Mouse (Mus musculus): ENCODE measurements around the gene Prkca.

The Prkca gene

DNA sequence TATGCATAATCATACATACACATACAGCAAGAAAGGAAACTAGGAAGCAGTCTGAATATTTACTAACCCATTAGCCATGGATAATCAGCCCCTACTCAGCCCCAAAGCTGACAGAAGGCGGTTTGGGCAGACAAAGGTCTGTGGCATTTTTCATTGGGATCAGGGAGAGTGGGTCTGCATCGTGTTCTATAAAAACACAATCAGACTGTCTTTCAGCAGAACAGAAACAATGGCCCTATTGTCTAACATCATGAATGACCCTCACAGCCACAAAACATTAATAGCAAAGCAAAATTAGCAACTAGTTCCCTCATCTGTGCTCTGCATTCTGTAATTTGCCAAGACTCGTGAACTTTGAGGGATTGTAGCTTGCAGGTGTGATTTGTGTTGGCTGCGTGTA lies 181.6 kb downstream of the Prkca start:
- DNase-seq (ENCODE audit: low spot score in 2 of 2), result no peak

- no peak for DNase-seq (ENCODE audit: low spot score in 2 of 2)
Observed at GRCm38 (mm10) chr11:108160056-108160455, 183.7 kb downstream of the Prkca start.

DNA sequence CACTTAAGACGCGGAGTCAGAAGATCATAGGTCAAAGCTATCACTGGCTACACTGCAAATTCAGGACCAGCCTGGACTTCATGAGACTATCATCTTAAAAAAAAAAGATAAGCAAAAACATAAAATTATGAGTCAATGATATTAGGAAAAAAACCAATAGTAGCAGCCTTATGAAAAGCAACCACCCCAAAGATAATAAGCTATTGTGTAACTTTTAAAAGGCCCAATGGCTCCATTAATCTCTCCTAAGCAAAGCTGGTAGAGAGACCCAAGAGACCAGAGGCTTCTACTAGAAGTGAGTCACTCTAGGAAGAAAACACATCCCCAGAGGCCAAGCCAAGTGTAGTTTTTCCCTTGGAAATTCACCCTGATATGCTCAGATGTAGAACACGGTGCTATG lies 185.7 kb downstream of the Prkca start:
- DNase-seq (ENCODE audit: low spot score in 2 of 2), result no peak

DNA sequence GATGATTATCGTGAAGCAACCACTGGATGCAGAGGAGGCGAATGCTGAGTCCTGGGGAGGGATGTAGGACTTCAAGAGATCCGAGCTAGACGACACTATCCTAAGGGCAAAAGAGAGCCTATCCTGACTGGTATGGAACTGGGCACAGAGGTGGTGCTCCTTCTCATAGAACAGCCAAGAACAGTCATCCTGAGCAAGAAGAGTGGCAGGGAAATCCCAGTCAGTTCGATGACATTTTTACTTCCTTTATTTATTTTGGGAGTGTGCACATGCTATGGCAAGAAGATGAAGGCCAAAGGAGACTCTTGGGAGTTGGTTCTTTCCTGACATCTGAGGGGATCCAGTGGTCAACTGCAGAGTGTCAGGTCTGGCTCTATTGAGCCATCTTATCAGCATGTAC lies 186.7 kb downstream of the Prkca start:
- no peak for DNase-seq (ENCODE audit: low spot score in 2 of 2)

DNA sequence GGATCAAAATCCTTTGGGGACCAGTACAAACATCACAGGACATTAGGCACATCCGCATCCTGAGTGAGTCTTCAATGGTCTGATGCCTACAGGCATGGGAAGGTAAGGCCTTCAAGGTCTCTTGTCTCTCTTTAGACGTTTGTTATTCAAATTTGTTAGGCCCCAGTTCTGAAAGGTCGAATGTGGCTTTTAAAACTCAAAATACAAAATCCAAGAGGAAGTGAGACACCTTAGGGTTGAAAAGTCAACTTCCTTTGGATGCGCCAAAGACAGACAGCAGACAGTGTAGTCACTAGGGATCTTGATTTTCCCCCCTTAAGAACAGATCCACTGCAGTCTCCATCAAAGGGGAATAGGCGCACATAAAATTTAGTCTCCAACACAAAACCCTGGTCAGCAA lies 187.6 kb downstream of the Prkca start:
- DNase-seq (ENCODE audit: low spot score in 2 of 2), result no peak

DNA sequence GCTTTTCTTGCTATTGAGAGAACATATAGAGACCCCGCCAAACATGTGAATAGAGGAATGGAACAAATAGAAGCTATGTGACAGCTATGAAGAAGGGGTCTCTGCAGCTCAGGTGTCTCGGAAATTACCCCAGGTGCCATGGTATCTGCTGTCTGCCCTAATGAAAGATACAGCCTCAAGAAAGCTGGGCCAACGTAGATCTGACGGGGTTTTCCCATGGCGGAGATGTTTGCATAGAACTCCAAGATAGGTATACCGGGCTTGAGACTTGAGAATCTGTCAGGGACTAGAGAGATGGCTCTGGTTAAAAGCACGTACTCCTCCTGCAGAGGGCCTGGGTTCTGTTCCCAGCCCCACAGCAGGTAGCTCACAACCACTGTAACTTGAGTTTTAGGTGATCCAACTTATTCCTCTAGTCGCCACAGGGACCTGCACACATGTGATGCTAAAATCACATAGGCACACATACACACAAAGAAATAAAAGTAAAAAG lies 188.6 kb downstream of the Prkca start:
- no peak for DNase-seq (ENCODE audit: low spot score in 2 of 2)

GRCm38 (mm10) chr11:108153997-108154841 lies 189.5 kb downstream of the Prkca start:
- no peak for DNase-seq (ENCODE audit: low spot score in 2 of 2)

GRCm38 (mm10) chr11:108152591-108152990 lies 191.1 kb downstream of the Prkca start:
- DNase-seq (ENCODE audit: low spot score in 2 of 2), result no peak

- DNase-seq (ENCODE audit: low spot score in 2 of 2), result peak; percentile 50 to 51
Observed at GRCm38 (mm10) chr11:108150410-108150809, 193.3 kb downstream of the Prkca start.

GRCm38 (mm10) chr11:108149187-108149586 lies 194.5 kb downstream of the Prkca start:
- no peak for DNase-seq (ENCODE audit: low spot score in 2 of 2)

DNA sequence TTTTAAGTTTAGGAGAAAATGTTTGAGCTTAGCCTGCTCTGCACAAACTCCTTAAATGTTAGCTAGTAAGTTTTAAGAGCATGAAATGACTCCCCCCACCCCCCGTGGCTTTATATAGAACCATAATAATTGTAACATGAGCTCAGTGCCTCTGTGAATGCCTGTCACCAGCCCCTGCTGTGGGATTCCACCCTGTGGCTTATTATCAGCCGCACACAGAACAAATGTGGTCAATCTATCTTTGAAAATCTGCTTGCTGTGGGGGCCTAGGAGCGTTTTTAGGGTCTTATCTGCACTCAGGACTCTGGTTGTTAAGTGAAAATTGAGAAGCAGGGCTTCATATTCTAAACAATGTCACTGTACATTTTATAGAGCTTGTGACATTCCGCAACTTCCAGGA lies 195.2 kb downstream of the Prkca start:
- no peak for DNase-seq (ENCODE audit: low spot score in 2 of 2)

- no peak for DNase-seq (ENCODE audit: low spot score in 2 of 2)
Observed at GRCm38 (mm10) chr11:108145752-108146496, 197.8 kb downstream of the Prkca start.

- DNase-seq (ENCODE audit: low spot score in 2 of 2), result no peak
Observed at GRCm38 (mm10) chr11:108145128-108145527, 198.6 kb downstream of the Prkca start.

- DNase-seq (ENCODE audit: low spot score in 2 of 2), result no peak
Observed at GRCm38 (mm10) chr11:108143739-108144138, 200.0 kb downstream of the Prkca start.

- DNase-seq (ENCODE audit: low spot score in 2 of 2), result no peak
Observed at GRCm38 (mm10) chr11:108140028-108140427, 203.7 kb downstream of the Prkca start.

DNA sequence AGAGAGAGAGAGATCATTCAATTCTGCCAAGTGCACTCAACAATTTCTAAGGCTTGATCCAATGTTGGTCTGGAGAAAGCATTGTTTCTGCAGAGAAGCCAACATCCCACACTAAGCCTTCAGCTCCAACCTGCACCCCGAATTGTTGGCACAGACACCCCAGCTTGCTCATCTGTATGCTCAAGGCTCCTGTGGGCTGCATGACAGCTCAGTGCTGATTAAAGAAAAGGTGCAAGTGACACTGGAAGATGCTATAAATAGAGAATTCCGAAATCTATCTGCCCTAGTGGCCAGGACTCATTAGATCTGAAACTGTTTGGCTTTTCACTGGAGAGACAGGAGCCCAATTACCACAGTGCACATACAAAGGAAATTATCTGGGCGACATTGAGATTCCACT lies 207.4 kb downstream of the Prkca start:
- DNase-seq (ENCODE audit: low spot score in 2 of 2), result no peak

DNA sequence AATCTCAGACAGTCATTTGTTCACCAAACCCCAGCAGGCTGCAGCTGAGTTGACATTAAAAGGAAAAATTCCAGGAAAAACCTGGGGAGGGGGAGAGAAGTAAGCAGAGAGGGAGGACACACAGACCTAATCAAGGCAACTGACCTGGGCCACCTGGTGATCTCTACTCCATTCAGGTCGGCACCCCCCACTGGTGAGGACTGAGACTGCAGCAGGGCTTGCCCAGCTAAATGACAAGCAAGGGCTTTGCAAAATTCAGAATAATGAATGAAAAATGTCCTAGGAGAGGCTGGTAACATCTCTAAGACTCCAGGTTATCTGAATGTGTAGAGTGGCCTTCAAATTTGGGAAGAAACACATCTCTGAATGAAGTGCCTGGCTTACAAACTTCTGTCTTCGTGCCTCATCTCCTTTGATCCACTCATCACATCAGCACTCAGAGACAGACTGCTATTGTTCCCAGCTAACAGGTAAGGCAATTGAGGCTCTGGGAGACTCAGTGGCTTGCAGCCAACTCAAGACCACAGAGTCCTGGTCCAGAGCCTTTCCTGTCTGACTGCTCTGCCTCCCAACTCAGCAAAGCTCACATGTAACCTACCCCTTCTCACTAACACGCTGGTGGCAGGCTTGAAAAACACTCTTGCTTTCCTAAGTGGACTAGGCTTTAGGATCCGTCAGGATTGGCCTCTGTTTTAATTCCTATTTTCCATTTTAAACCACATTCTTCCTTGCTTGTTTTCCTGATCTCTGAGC lies 208.1 kb downstream of the Prkca start:
- no peak for DNase-seq (ENCODE audit: low spot score in 2 of 2)

- peak in 1 of 2 experiments; percentile 54 for DNase-seq (ENCODE audit: low spot score in 2 of 2)
Observed at GRCm38 (mm10) chr11:108128593-108128992, 215.1 kb downstream of the Prkca start.

GRCm38 (mm10) chr11:108127908-108128307 lies 215.8 kb downstream of the Prkca start:
- no peak for DNase-seq (ENCODE audit: low spot score in 2 of 2)

DNA sequence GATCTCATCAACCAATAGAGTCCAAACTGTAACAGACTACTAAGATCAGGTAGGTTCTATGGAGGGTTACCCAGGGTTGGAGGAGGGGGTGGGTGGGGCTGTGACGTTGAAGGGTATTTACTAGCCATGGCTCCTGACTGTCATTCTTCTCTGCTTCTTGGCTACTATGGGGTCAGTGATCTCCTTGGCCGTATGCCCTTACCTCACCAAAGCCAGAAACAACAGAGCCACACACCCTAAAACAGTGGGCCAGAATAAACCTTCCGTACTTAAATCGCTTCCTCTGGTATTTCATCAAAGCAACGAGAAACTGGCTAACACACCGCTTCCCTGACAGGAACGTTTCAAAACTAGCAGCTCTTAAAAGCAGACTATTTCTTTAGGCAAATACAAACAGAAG lies 221.2 kb downstream of the Prkca start:
- no peak for DNase-seq (ENCODE audit: low spot score in 2 of 2)

GRCm38 (mm10) chr11:108120708-108121107 lies 223.0 kb downstream of the Prkca start:
- no peak for DNase-seq (ENCODE audit: low spot score in 2 of 2)

- DNase-seq (ENCODE audit: low spot score in 2 of 2), result no peak
Observed at GRCm38 (mm10) chr11:108119785-108120184, 223.9 kb downstream of the Prkca start.
